Mouse (Mus musculus) heart, adult 2 months (tissue): Measurements from ENCODE around the gene Shld1. TPM values are rescaled to one million over a fixed set of nuclear protein-coding genes. Genes with fewer than 3 reads are reported as not detected.

Experiments used
- DNase-seq, 2 experiments: peaks; one replicate each; pipeline ENCODE4 v3.0.0; 2021
- H3K27ac ChIP-seq: fragments of 200-600 bp; 2 replicates; pipeline ENCODE4 v1.8.1; 2022
- H3K27me3 ChIP-seq: fragments of 200-500 bp; 2 replicates; pipeline ENCODE4 v1.6.1; 2012; ENCODE audit warnings: mild to moderate bottlenecking, low read length, inconsistent platforms, mixed read lengths; ENCODE audit not compliant: control insufficient read depth, insufficient read depth
- H3K36me3 ChIP-seq: fragments of 200-500 bp; 2 replicates; pipeline ENCODE4 v1.6.1; 2012; ENCODE audit warnings: low read length, inconsistent platforms; ENCODE audit not compliant: control insufficient read depth, insufficient read depth
- H3K4me1 ChIP-seq: fragments of 200-500 bp; 2 replicates; pipeline ENCODE4 v1.6.1; 2011; ENCODE audit warnings: low read length; ENCODE audit not compliant: control insufficient read depth, insufficient read depth
- H3K4me3 ChIP-seq: fragments of 200-600 bp; 2 replicates; pipeline ENCODE4 v1.8.1; 2022
- H3K79me2 ChIP-seq: fragments of 200-500 bp; replicated peaks from 2 replicates; pipeline ENCODE4 v1.6.1; 2012; ENCODE audit warnings: mild to moderate bottlenecking, inconsistent platforms, low read length, moderate library complexity, mixed read lengths; ENCODE audit not compliant: control insufficient read depth, insufficient read depth
- H3K9ac ChIP-seq: fragments of 200-500 bp; 2 replicates; pipeline ENCODE4 v1.6.1; 2012; ENCODE audit warnings: low read depth, mild to moderate bottlenecking, control low read depth, inconsistent platforms, low read length, mixed read lengths
- CTCF ChIP-seq: fragments of 200-600 bp; IDR thresholded peaks from 2 replicates; pipeline ENCODE4 v1.8.1; 2022; ENCODE audit warnings: antibody characterized with exemption, mild to moderate bottlenecking, moderate library complexity
- EP300 ChIP-seq: fragments of 200-500 bp; IDR thresholded peaks from 2 replicates; pipeline ENCODE4 v1.6.1; 2011; ENCODE audit warnings: low read depth, low read length, control low read depth; ENCODE audit not compliant: insufficient read depth
- POLR2A ChIP-seq: fragments of 200-500 bp; IDR thresholded peaks from 2 replicates; pipeline ENCODE4 v1.6.1; 2011; ENCODE audit warnings: mild to moderate bottlenecking, low read depth, low read length, control low read depth; ENCODE audit not compliant: insufficient read depth
- WGBS: fragments of 180-500 bp; shearing (Covaris S2); methylation state at CpG from one replicate; pipeline ENCODE4 v1.1.7; 2018; 5-methylcytosine and 5-hydroxymethylcytosine counted together
- intact Hi-C: fragments of 180-260 bp; cut with DNase I; formaldehyde crosslinking; loops from one replicate; pipeline ENCODE4 v1.15.1; 2025
- polyA plus RNA-seq: library from polyadenylated mRNA; depleted of rRNA; stranded (reverse); fragments of >200 nt; gene quantifications from 2 replicates; pipeline ENCODE4 v1.2.3, GENCODE M21; 2012
- total RNA-seq, 2 experiments: library from RNA; stranded (reverse); gene quantifications; 2 replicates each; pipeline ENCODE4 v1.2.3; 2021

Gene Shld1
- total and polyA plus RNA-seq, 3 experiments = 34.8 to 57.6 (median 37.8) TPM

DNA sequence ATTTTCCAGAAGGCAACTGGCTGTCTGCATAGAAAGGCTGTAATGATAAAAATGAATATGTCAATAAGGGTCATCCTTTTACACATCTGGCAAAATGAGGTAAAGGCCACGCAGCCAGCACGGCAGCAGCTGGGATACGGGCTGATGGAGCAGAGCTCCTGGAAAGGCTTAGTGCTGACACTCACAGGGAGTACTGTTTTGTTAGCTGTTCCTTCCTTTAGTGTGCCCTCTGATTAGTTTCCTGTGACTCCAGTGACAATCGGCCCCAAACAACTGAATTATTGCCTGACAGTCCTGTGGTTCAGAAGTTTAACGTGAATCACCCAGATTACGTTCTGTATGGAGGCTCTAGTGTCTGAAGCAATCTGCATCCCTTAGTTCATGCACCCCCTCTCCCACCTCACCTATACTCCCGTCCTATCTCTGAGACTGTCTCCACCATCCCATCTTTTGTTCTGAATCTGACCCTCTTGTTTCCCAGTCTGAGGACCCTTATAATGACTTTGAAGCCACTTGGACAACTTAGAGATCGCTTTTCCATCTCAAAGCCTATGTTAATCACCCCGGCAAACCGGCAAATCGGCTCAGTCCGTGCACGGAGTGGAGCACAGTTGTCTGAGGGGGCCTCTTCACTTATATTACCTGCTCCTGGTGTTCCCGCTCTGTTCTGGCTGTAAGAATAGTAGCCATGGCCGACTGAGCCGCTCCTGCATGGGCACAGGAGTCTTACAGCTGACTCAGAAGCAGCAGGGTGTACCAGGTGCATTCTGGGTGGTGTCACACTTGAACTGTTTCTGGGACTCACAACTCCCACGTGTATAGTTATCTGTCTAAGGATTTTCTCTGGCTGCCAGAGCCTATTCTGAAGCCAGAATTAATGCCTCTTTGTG lies 39.6 kb upstream of the Shld1 start:
- H3K27me3 ChIP-seq = no peaks in the 10 kb centered on the region
- intact Hi-C loops = no loop called here

DNA sequence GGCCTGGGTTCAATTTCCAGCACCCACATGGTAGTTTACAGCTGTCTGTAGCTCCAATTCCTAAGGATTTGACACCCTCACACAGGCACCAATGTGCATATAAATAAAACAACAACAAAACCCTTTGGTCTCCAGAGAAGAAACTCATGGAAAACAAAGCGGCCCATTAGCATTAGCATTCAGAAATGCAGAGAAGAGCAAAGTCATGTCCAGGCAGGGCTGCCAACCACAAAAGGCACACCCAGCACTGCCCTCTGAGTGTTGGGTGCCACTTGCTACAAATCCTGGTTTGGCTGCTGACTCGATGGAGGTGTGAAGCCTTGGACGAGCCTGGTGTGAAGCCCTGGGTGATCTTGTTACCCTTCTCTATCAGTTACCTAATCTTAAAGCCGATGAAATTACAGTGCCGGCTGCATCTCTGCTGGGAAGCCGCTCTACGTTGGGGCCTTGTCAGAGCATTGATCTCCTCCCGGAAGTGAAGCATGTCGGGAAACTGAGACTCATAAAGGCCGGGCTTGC lies 37.3 kb upstream of the Shld1 start:
- 87% methylated on average over 10 of the region's 10 CpGs for WGBS
- no peaks in the 10 kb centered on the region; the same call in 1 of the 2 replicates for H3K4me1 ChIP-seq
- H3K27ac ChIP-seq = no peak overlapping the region
- H3K27me3 ChIP-seq = no peaks in the 10 kb centered on the region
- TF ChIP-seq EP300 (no peak), CTCF (no peak), POLR2A (no peak)
- intact Hi-C loops = no loop called here
- no peak overlapping the region for H3K4me3 ChIP-seq
- no peak overlapping the region for H3K9ac ChIP-seq
- H3K36me3 ChIP-seq = no peaks in the 10 kb centered on the region
- DNase-seq = no peak
- no peaks in the 10 kb centered on the region for H3K79me2 ChIP-seq

More for the DNA sequence above, 39.6 kb upstream of the Shld1 start:
- no peaks in the 10 kb centered on the region for H3K79me2 ChIP-seq
- no peak overlapping the region for H3K27ac ChIP-seq
- no peaks in the 10 kb centered on the region for H3K36me3 ChIP-seq
- H3K4me3 ChIP-seq = no peak overlapping the region
- H3K4me1 ChIP-seq = no peaks in the 10 kb centered on the region; the same call in 1 of the 2 replicates
- no peak for TF ChIP-seq EP300
- no peak for TF ChIP-seq CTCF
- TF ChIP-seq POLR2A = no peak
- no peak for DNase-seq
- H3K9ac ChIP-seq = no peak overlapping the region
- 59% methylated on average over 17 of the region's 17 CpGs for WGBS

GRCm38 (mm10) chr2:132650546-132650945 lies 36.2 kb upstream of the Shld1 start:
- intact Hi-C loops = no loop called here
- TF ChIP-seq POLR2A = no peak
- TF ChIP-seq CTCF = no peak
- no peak for TF ChIP-seq EP300
- Histone ChIP-seq H3K27me3 (no peaks in the 10 kb centered on the region), H3K9ac (no peak overlapping the region), H3K4me3 (no peak overlapping the region), H3K36me3 (no peaks in the 10 kb centered on the region), H3K4me1 (no peaks in the 10 kb centered on the region; the same call in 1 of the 2 replicates), H3K79me2 (no peaks in the 10 kb centered on the region), H3K27ac (no peak overlapping the region)
- 81% methylated on average over 2 of the region's 2 CpGs for WGBS
- no peak for DNase-seq

- Histone ChIP-seq H3K4me1 (no peaks in the 10 kb centered on the region; the same call in 1 of the 2 replicates), H3K36me3 (no peaks in the 10 kb centered on the region), H3K27me3 (no peaks in the 10 kb centered on the region), H3K4me3 (no peak overlapping the region), H3K27ac (no peak overlapping the region), H3K9ac (no peak overlapping the region), H3K79me2 (no peaks in the 10 kb centered on the region)
- intact Hi-C loops = no loop called here
- DNase-seq = no peak
- TF ChIP-seq EP300 (no peak), CTCF (no peak), POLR2A (no peak)
- 72% methylated on average over 10 of the region's 10 CpGs for WGBS
Observed at GRCm38 (mm10) chr2:132652476-132652875, 34.3 kb upstream of the Shld1 start.

- H3K4me1 ChIP-seq = no peaks in the 10 kb centered on the region; the same call in 1 of the 2 replicates
- no peak for DNase-seq
- TF ChIP-seq POLR2A (no peak), EP300 (no peak), CTCF (no peak)
- H3K27ac ChIP-seq = no peak overlapping the region
- no peaks in the 10 kb centered on the region for H3K79me2 ChIP-seq
- H3K36me3 ChIP-seq = no peaks in the 10 kb centered on the region
- intact Hi-C loops = no loop called here
- 80% methylated on average over 6 of the region's 6 CpGs for WGBS
- H3K4me3 ChIP-seq = no peak overlapping the region
- H3K27me3 ChIP-seq = no peaks in the 10 kb centered on the region
- H3K9ac ChIP-seq = no peak overlapping the region
Observed at GRCm38 (mm10) chr2:132654834-132655495, 31.8 kb upstream of the Shld1 start.
